Mouse (Mus musculus): ENCODE results near the gene Dnah14.
A peak's percentile ranks its signal among the peaks of the same experiment; 100 is the strongest.

Dnah14 gene

GRCm38 (mm10) chr1:181860659-181861058 is 284.3 kb downstream of the Dnah14 start:
- peak; percentile 88 for DNase-seq

- DNase-seq, result peak; percentile 42
Measured at GRCm38 (mm10) chr1:181861181-181861902, 285.0 kb downstream of the Dnah14 start.

GRCm38 (mm10) chr1:181862676-181863374 is 286.5 kb downstream of the Dnah14 start:
- DNase-seq, result peak; percentile 42

- peak; percentile 61 for DNase-seq
Measured at GRCm38 (mm10) chr1:181863431-181863830, 287.1 kb downstream of the Dnah14 start.
